Mouse (Mus musculus): Measurements from ENCODE around the gene Cavin1. TPM values are rescaled to one million over a fixed set of nuclear protein-coding genes. Genes with fewer than 3 reads are reported as not detected.

Gene Cavin1
- 12.8 TPM for polyA plus RNA-seq (2015; fragmentation: Illumina TruSeq; extraction: RNeasy Lipid Tissue Mini Kit (QIAGEN cat#74804); ENCODE audit: low read depth, low replicate concordance)

DNA sequence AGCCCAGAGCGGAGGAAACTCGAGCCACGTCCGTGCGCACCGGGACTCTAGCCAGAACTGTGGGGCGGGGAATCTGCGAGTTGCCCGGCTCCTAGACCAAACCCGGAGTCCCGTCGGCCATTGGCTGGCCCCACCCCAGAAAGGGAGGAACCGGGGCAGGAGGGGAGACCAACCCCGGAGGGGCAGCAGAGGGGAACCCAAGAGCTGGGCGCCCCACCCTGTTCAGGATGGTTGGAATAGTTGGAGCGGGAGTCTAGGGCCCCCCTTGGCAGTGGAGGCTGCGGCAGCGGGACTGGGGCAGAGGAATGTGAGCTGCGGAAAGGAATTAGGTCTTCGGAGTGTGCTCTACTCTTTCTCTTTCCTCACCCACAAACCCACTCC lies at the start of gene Cavin1:
Gene Cavin1 (minus strand): TSS at position 331 of the 381 bp plus-strand sequence.

DNA sequence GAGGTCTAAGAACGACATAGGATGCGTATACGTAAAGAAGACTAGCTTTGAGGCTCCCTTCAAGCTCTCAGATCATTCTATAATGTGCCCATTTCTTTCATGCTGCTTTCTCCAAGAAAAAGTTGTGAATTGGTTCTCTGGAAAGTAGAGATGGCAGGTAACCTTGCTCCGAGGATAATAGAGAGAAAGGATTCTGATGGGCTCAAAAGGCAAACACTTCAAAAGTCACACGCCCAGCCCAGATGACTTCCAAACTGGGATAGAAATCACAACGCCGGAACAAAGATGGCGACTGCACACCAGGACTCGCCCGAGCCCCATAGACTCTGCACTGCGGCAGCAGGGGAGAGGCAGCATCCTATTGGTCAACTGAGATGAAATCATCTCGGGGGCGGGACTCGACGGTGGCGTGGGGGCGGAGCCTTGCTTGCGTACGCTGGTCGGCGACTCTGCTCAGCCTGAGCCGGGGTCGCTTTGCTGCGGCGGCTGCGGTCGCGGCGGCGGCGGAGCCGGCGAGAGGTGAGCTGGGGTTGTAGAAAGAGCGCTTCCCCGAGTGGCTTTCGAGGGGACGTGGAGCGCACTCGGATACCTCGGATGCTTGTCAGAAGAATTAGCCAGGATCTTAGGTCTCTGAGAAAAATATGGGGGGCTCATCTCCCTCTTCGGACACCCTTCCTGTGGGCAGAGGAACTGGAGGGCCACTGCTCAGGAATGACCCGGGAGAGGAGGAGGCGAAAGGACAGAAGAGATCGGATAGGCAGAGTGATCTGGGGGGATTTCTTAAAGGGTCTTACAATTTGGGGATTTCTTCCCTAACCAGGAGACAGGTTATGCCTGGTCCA lies 38.6 kb upstream of the Cavin1 start, which contains the start of gene Atp6v0a1:
Gene Atp6v0a1 (plus strand): TSS at position 407 of the 842 bp plus-strand sequence.

DNA sequence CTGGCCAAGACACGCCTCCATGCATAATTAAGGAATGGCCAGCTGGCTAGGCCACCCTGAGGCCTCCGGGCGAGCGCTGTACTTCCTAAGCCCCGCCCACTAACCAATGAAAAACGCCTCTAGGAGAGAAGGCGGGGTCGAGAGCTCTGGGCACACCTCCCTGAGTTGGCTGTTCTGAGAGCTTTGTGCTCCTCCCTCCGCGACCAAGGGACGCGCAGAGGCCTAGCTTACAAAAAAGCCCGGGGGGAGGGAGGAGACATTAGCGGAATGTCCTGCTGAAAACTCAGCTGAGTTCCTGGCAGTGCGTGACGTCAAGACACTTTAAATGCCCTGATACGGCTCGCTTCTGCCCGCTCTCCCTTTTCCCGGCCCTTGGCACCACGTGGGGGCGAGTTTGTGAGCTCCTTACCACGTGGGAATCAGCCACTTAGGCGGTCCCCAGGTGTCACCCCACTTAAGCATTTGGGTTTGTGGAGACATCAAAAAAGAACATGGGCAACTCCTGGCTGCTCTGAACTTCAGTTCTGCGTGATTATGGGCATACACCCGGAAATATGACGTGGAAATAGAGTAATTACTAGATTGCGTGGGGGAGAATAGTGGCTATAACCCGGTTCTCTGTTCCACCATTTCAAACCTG lies 31.1 kb downstream of the Cavin1 start, which contains the start of gene Stat3:
Gene Stat3 (minus strand): TSS at position 29 of the 640 bp plus-strand sequence.

Other genes starting within 250 kb of the Cavin1 start
- gene Rab5c, start 232.7 kb downstream of the Cavin1 start, polyA plus RNA-seq (2015; fragmentation: Illumina TruSeq; extraction: RNeasy Lipid Tissue Mini Kit (QIAGEN cat#74804); ENCODE audit: low read depth, low replicate concordance), result 175 TPM
- gene Kcnh4, start 210.9 kb downstream of the Cavin1 start, polyA plus RNA-seq (2015; fragmentation: Illumina TruSeq; extraction: RNeasy Lipid Tissue Mini Kit (QIAGEN cat#74804); ENCODE audit: low read depth, low replicate concordance), result 9.3 TPM
- not detected for gene Hcrt, start 208.0 kb downstream of the Cavin1 start, polyA plus RNA-seq (2015; fragmentation: Illumina TruSeq; extraction: RNeasy Lipid Tissue Mini Kit (QIAGEN cat#74804); ENCODE audit: low read depth, low replicate concordance)
- gene Ghdc, start 199.9 kb downstream of the Cavin1 start, polyA plus RNA-seq (2015; fragmentation: Illumina TruSeq; extraction: RNeasy Lipid Tissue Mini Kit (QIAGEN cat#74804); ENCODE audit: low read depth, low replicate concordance), result 7.5 TPM
- gene Stat5b, start 120.2 kb downstream of the Cavin1 start, polyA plus RNA-seq (2015; fragmentation: Illumina TruSeq; extraction: RNeasy Lipid Tissue Mini Kit (QIAGEN cat#74804); ENCODE audit: low read depth, low replicate concordance), result 16.9 TPM
- 1.1 TPM for gene Stat5a, start 111.5 kb downstream of the Cavin1 start, polyA plus RNA-seq (2015; fragmentation: Illumina TruSeq; extraction: RNeasy Lipid Tissue Mini Kit (QIAGEN cat#74804); ENCODE audit: low read depth, low replicate concordance)
- gene Stat3, start 31.3 kb downstream of the Cavin1 start, polyA plus RNA-seq (2015; fragmentation: Illumina TruSeq; extraction: RNeasy Lipid Tissue Mini Kit (QIAGEN cat#74804); ENCODE audit: low read depth, low replicate concordance), result 26.4 TPM
- gene Atp6v0a1, start 38.6 kb upstream of the Cavin1 start, polyA plus RNA-seq (2015; fragmentation: Illumina TruSeq; extraction: RNeasy Lipid Tissue Mini Kit (QIAGEN cat#74804); ENCODE audit: low read depth, low replicate concordance), result 258 TPM
- gene Naglu, start 99.1 kb upstream of the Cavin1 start, polyA plus RNA-seq (2015; fragmentation: Illumina TruSeq; extraction: RNeasy Lipid Tissue Mini Kit (QIAGEN cat#74804); ENCODE audit: low read depth, low replicate concordance), result 6.4 TPM
- not detected for gene Hsd17b1, start 107.5 kb upstream of the Cavin1 start, polyA plus RNA-seq (2015; fragmentation: Illumina TruSeq; extraction: RNeasy Lipid Tissue Mini Kit (QIAGEN cat#74804); ENCODE audit: low read depth, low replicate concordance)
- 25.5 TPM for gene Coasy, start 111.7 kb upstream of the Cavin1 start, polyA plus RNA-seq (2015; fragmentation: Illumina TruSeq; extraction: RNeasy Lipid Tissue Mini Kit (QIAGEN cat#74804); ENCODE audit: low read depth, low replicate concordance)
- gene Mlx, start 116.4 kb upstream of the Cavin1 start, polyA plus RNA-seq (2015; fragmentation: Illumina TruSeq; extraction: RNeasy Lipid Tissue Mini Kit (QIAGEN cat#74804); ENCODE audit: low read depth, low replicate concordance), result 77.5 TPM
- 3.9 TPM for gene Psmc3ip, start 124.5 kb upstream of the Cavin1 start, polyA plus RNA-seq (2015; fragmentation: Illumina TruSeq; extraction: RNeasy Lipid Tissue Mini Kit (QIAGEN cat#74804); ENCODE audit: low read depth, low replicate concordance)
- gene Retreg3, start 149.0 kb upstream of the Cavin1 start, polyA plus RNA-seq (2015; fragmentation: Illumina TruSeq; extraction: RNeasy Lipid Tissue Mini Kit (QIAGEN cat#74804); ENCODE audit: low read depth, low replicate concordance), result 62.6 TPM
- gene Tubg1, start 149.1 kb upstream of the Cavin1 start, polyA plus RNA-seq (2015; fragmentation: Illumina TruSeq; extraction: RNeasy Lipid Tissue Mini Kit (QIAGEN cat#74804); ENCODE audit: low read depth, low replicate concordance), result 52.4 TPM
- 62.0 TPM for gene Tubg2, start 185.0 kb upstream of the Cavin1 start, polyA plus RNA-seq (2015; fragmentation: Illumina TruSeq; extraction: RNeasy Lipid Tissue Mini Kit (QIAGEN cat#74804); ENCODE audit: low read depth, low replicate concordance)
- gene Cntnap1, start 199.6 kb upstream of the Cavin1 start, polyA plus RNA-seq (2015; fragmentation: Illumina TruSeq; extraction: RNeasy Lipid Tissue Mini Kit (QIAGEN cat#74804); ENCODE audit: low read depth, low replicate concordance), result 98.9 TPM
- 7.8 TPM for gene Plekhh3, start 200.5 kb upstream of the Cavin1 start, polyA plus RNA-seq (2015; fragmentation: Illumina TruSeq; extraction: RNeasy Lipid Tissue Mini Kit (QIAGEN cat#74804); ENCODE audit: low read depth, low replicate concordance)
- not detected for gene Ccr10, start 204.6 kb upstream of the Cavin1 start, polyA plus RNA-seq (2015; fragmentation: Illumina TruSeq; extraction: RNeasy Lipid Tissue Mini Kit (QIAGEN cat#74804); ENCODE audit: low read depth, low replicate concordance)